Mouse (Mus musculus) heart, postnatal 0 days (tissue): ENCODE measurements at regions not wholly inside any gene's neighbourhood (a gene's known extent, or its start where the extent isn't known, plus 50 kb on each side); places are given as distances from the start of the nearest gene placed in this dataset.

Experiments used
- CTCF ChIP-seq: IDR thresholded peaks from 2 replicates; pipeline ENCODE4 v1.5.1; 2016; ENCODE audit warnings: antibody characterized with exemption, control low read depth, low read depth
- EP300 ChIP-seq: IDR thresholded peaks from 2 replicates; pipeline ENCODE4 v1.6.1; 2016; ENCODE audit warnings: antibody characterized with exemption, low read depth

- TF ChIP-seq CTCF: no peak
- no peak for TF ChIP-seq EP300
Measured at GRCm38 (mm10) chr5:45036430-45036829, 236.9 kb upstream of the Ldb2 start.
